Mouse (Mus musculus) megakaryocyte-erythroid progenitor cell, adult 5-6 weeks (primary cell): Measurements from ENCODE around the gene Fam110c. TPM values are rescaled to one million over a fixed set of nuclear protein-coding genes. Genes with fewer than 3 reads are reported as not detected.

ENCODE experiments used
- ATAC-seq: replicated peaks from 2 replicates; pipeline ENCODE4 v1.8.0; 2016; ENCODE audit warnings: mild to moderate bottlenecking, inconsistent platforms; ENCODE audit not compliant: severe bottlenecking, poor library complexity, low FRiP score, low TSS enrichment
- total RNA-seq, 2 experiments: library from RNA; stranded (forward) in 1 of 2; stranded (reverse) in 1 of 2; fragments of 200-1000, 215-1000 nt in 1 of 2; fragments of >200 nt in 1 of 2; fragmentation: Nextera tagmentation in 1 of 2; gene quantifications; 2 replicates each; pipeline ENCODE4 v1.2.3; 2014 to 2017

Gene Fam110c
- total RNA-seq, 2 experiments from 2014 or later: 0.35 to 3.9 TPM

DNA sequence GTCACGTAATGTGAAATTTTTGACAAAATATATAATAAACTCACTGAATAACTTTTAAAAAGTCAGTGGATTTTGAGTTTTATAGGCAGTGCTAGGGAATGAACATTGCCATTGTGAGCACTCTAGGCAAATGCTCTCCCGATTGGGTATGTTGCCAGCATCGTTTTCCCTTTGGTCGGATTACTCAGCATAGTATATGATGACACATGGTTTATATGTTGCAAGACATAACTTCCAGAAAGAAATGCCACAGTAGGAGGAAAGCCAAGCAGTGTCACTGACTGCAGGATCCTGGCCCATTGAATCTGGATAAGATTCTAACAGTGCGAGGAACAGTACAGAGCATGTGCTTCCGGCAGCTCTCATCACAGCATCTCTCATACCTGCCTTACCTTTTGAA is 23.5 kb downstream of the Fam110c start:
- no peak for ATAC-seq

DNA sequence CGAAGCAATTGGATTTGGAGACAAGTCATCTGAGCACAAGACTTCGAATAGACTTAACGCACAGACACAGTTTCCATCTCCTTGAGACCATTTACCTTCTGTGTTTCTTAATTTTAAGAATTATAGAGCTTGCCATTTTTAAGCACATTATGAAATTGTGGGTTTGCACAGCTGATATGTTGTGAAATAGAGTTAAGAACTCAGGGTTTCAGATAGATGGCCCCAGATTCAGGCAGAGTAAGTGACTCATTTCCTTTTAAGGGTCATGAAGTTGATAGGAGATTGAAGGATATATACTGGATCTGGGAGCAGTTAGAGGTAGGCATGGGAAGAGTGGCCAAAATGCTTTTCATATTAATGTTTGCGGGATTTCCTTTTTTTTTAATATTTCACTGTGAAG is 27.5 kb downstream of the Fam110c start:
- ATAC-seq: no peak

DNA sequence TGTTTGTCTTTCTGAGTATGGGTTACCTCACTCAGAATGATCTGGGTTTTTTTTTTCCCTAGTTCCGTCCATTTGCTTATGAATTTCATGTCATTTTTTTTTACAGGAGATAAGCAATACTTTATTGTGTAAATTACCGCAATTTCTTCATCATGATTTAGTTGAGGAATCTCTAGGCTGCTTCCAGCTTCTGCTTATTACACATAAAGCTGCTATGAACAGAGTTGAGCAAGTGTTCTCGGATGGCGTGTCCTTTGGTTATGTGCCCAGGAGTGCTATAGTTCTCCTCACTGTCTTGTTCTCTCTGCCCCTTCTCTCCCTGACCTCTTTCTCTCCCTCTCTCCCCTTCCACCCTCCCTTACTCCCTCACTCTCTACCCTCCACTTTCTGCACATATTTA is 28.2 kb downstream of the Fam110c start:
- no peak for ATAC-seq

DNA sequence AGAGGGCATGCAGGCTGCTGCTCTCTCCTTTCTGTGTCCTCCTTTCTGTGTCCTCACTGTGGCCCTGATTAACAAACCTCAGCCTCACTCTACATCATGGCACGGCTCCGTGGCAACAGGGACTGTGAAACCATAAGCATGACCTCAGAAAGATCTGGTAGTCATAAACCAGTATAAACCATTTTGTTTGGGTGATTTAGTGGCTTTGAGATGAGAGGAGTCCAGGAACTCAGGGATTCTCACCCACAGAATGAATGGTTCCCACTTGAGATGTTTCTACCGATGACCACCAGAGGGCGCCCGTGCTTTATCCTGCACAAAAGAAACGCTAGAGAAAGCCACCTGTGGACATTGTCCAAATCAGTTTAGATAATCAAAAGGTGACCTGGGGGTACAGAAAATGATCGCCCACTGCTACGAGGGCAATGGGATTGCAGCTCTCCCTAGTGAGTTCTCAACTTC is 42.4 kb downstream of the Fam110c start:
- ATAC-seq: peak; percentile 80; the same call in 1 of the 2 replicates

DNA sequence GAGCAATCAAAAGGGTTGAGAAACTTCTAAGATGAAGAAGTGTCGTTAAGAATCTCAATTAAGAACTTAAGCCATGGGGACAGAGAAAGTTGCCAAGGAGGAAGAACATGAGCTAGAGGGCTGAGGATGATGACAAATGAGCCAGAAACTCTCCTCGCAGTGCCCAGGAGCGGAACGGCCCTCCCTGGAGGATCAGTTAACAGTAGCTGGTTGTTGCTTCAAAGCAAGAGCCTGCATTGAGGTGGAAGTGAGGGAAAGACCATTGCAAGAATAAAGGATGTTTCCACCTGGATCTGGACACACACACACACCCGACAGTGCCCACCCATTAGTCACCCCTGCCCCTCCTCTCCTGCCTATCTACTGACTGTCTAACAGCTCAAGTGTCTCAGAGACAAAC is 46.9 kb downstream of the Fam110c start:
- ATAC-seq: no peak

DNA sequence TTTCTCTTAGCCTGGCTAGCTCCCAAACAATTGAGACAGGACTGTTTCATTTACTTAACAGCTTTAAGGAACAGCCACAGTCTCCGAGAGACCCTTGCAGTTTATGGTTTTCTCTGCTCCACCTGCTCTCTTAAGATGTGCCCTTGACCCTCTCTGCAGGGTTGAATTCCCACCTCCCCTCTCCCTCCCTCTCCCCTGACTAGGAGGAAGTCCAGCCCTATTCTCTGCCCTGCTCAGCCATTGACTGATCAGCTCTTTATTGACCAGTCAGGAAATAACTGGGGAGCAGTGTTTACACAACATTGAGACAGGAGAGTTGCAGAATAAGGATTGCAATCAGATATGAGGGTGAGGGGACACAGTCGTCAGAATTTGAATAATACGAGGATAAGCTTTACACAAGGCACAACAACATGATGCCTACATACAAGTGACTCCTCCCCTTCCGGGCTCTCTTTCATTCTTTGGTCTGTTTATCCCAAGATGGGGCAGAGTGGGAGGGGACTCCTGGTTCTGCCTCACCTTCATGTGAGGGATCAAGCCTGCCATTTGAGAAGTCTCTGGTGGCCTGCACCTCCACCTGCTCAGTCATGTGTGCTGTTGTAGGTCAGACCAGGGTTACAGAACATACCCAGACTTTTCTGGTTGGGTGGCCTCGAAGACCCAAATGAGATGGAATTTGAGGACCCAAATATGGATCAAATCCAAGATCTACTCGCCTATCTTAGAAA is 49.4 kb downstream of the Fam110c start:
- no peak for ATAC-seq

DNA sequence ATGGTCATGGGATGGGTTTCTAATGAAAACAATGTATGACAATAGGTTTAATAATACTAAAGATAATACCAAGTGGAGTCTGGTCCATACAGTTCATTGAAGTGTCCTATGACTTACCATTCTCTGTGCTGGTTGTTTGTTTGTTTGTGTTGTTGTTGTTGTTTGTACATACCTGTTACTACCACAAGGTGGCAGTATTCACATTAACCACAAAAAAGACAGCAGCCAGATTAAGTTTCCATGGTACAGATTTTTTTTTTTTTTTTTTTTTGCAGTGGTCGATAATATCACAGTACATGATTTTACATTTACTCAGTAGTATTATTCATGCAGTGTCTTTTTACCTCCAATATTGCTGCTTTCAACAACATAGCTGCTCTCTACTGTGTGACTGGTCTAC is 52.4 kb downstream of the Fam110c start:
- ATAC-seq: no peak

DNA sequence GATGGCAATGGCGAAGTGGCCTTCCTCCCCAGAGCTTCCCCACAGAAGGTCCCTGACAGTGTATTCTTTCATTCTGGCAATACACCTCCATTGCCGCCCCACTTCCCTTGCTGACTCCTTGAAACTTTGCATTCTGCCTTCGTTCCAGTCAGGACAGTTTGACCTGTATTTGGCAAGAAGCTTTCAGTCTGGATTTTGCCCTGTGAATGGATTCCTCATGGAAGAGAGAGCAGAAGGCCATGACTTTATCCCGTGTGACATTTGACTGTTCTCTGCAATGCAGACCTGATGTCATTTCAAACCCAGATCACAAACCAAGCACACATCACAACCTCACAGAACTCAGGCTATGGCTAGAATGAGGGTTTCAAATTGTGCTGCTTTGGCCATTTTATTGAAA is 55.9 kb downstream of the Fam110c start:
- no peak for ATAC-seq

Other genes starting within 250 kb of the Fam110c start
- gene Alkal2, start 189.5 kb upstream of the Fam110c start, total RNA-seq (2014; fragmentation: Nextera tagmentation): not detected in 2 replicates
- gene Alkal2, start 189.5 kb upstream of the Fam110c start, total RNA-seq (2017): not detected in 2 replicates
- gene Acp1, start 162.3 kb upstream of the Fam110c start, total RNA-seq (2014; fragmentation: Nextera tagmentation): 85.7 and 114 TPM in 2 replicates
- 124 and 143 TPM in 2 replicates for gene Acp1, start 162.3 kb upstream of the Fam110c start, total RNA-seq (2017)
- 1.2 and 6.5 TPM in 2 replicates for gene Sh3yl1, start 162.2 kb upstream of the Fam110c start, total RNA-seq (2014; fragmentation: Nextera tagmentation)
- gene Sh3yl1, start 162.2 kb upstream of the Fam110c start, total RNA-seq (2017): 1.1 and 1.3 TPM in 2 replicates
- not detected in 2 replicates for gene Gm6993, start 166.9 kb downstream of the Fam110c start, total RNA-seq (2014; fragmentation: Nextera tagmentation)
- not detected in 2 replicates for gene Gm6993, start 166.9 kb downstream of the Fam110c start, total RNA-seq (2017)
- not detected in 2 replicates for gene Lamb1, start 191.4 kb downstream of the Fam110c start, total RNA-seq (2014; fragmentation: Nextera tagmentation)
- gene Lamb1, start 191.4 kb downstream of the Fam110c start, total RNA-seq (2017): not detected in 2 replicates